Mouse (Mus musculus) erythroblast, adult 5-6 weeks (primary cell): ENCODE results near the gene Nfib. TPM values are rescaled to one million over a fixed set of nuclear protein-coding genes. Genes with fewer than 3 reads are reported as not detected.

Source experiments
- ATAC-seq: replicated peaks from 2 replicates; pipeline ENCODE4 v1.8.0; 2016; ENCODE audit warnings: moderate number of reproducible peaks, mild to moderate bottlenecking, moderate TSS enrichment, inconsistent platforms; ENCODE audit not compliant: poor library complexity, low FRiP score, severe bottlenecking
- total RNA-seq, 2 experiments: library from RNA; stranded (forward) in 1 of 2; stranded (reverse) in 1 of 2; fragments of 150-400 nt in 1 of 2; fragments of 200-764, 138-1000 nt in 1 of 2; gene quantifications; 2 replicates each; pipeline versions ENCODE4 v1.2.3 to v1.2.4; 2015 to 2017; ENCODE audit warnings: low replicate concordance in 2 of 2

Gene Nfib
- total RNA-seq, 2 experiments from 2014 or later = not detected

GRCm38 (mm10) chr4:82691126-82692008, 14.2 kb downstream of the Nfib start:
- no peak for ATAC-seq

- ATAC-seq = no peak
Observed at GRCm38 (mm10) chr4:82690267-82690666, 15.3 kb downstream of the Nfib start.

- no peak for ATAC-seq
Observed at GRCm38 (mm10) chr4:82686037-82686436, 19.5 kb downstream of the Nfib start.

DNA sequence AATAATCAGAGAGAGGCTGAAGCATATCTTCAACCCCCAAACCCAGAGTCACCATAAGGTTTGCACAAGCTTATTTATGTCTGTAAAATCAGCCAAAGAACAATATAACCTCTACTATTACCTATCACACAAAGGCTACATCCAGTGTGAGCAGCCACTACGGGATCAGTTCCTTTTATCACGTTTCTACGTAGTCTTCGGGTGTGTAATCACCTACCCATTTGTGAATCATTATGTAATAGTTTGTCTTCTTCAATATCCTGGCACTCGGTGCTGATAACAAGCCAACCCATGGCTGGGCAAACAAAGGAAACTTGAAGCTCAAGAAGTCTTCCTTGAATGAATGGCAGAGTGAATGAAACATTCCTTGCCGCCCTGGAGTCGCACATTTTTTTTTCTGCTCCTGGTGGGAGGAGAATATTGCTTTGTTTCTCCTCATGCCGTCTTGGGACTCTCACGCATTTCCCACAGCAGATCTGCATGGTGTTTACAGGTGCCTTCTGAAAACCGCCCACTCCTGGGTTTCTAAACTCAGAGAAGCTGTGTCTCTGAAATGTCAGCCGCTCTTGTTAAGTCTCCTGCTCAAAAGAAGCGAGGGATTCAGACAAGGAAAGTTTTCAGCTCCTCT, 21.3 kb downstream of the Nfib start:
- no peak for ATAC-seq

DNA sequence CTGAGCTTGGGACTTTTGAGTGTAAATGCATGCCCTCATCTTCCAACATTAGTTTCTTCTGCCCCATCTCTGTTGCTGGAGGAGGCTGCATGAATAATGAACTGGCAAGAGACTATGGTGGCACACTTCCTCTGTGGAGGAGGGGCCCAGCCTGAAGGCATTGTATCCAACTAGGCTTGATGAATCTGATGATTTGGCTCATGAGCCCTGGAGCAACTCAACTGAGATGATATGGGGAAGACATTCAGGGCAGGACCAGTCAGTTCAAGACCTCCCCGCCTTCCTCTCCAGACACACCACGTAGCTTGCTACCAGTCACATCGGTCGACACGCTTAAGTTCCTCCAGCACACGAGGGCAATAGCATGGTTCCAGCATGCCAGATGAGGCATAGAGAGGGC, 22.0 kb downstream of the Nfib start:
- ATAC-seq = no peak

DNA sequence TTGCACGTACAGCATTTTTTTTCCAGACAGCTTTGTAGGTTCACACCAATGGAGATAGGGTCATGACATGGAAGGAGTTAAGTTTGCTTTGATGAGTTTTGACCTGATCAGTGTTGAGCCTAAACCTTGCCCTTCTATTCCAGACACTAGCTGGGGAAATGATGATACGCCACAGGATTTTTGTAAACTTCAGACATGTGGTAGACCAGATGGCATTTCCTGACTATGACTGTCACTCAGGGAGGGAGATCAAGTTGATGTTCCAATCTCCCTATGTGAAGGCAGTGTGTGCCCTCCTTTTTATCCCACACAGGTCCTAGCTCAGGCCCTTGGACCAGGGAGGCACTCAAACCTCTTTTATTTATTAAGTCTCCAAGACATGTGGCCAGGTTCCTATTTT, 29.4 kb downstream of the Nfib start:
- ATAC-seq = no peak

DNA sequence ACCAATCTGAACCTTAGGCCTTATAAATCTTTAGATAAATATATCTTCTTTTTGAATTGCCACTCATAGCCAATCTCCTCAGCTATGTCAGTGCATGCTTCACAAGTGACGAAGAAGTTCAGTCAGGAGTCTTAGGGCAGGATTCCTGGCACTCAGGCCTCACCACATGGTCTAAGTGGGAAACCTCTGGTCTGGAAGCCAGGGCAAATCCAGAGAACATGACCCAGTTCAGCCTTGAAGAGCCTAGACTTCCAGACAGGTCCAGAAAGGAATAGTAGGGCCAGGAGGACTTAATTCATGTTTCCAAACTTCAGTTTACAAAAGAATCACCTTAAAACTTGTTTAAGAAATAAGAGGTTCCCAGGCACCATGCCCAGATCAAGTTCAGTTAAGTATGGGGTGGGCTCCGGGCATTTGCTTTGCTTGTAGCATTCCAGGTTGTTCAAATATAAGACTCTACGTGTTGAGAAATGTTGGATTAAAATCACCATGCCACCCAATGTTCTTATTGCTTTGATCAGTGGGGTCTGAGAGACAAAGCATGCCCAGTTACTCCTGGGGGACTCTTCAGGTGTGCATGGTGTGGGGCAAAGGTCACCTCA, 38.2 kb downstream of the Nfib start:
- no peak for ATAC-seq

DNA sequence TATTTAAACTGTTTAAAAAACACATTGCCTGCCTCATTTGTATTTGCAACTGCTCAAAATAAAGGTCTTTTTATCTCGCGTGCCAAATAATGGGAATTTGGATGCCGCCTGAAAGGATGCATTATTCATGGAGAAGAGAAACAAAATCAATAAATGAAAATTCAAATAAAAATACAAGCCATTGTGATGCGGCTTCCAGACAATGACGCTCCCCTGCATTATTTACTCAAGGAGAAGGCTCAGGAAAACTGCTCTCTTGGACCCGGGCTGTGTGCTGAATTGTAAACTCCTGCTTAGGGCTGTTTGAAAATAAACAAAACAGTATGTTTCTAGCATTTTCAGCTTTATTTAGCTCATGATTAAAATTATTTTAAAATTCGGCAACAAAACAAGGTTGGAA, 41.1 kb downstream of the Nfib start:
- no peak for ATAC-seq

GRCm38 (mm10) chr4:82663749-82664381, 41.7 kb downstream of the Nfib start:
- no peak for ATAC-seq

DNA sequence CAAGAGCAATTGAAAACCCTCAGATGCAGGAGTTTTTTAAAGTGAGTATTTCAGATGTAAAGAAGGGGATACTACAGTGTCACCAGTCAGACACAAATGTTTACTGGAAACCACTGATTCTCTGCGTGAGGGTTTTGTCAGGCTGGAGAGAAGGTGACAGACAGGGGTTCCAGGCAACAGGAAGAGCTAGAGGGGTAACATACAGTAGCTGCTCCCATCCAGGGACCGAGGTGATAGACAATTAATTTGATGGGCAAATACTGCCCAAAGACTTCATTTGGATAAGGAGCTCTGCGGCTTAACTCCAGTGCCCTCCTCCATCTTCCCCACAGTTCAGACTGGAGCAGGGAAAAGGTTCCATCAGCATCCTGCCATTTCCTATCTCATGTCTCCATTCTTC, 42.9 kb downstream of the Nfib start:
- no peak for ATAC-seq

DNA sequence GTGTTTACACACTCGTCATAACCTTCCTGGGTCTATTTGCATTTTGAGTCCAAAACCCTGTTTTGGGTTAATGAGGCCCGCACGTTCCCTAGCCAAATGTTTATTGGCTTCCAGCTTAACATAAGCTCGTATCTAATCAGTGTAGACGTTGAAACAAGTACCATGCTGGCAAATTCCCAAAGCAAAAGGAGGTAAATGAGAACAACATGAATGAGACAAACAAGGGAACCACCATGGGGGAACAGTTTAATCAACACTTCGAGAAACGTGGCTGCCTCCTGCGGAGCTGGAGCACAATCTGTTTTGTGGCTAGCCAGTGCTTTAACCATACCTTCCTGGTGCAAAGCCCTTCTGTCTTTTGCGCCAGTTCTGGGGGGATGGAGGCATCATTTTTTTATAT, 43.3 kb downstream of the Nfib start:
- ATAC-seq = no peak

DNA sequence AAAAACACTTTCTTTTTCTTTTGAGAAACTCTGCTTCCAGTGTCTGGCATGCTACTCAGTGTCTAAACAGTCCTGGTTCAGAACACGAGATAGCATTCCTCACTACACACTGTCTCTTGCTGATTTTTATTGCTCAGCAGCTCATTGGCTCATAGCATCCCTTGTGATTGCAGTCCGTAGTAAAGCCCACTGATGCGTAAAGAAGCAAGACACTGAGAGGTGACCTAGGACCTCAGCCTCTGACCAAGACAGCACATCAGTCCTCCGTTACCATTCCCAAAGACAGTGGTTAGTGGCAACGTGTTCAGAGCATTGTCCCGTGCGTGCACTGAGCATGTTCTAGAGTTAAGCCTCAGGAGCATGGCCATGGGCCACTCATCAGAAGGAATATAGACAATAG, 44.3 kb downstream of the Nfib start:
- no peak for ATAC-seq

DNA sequence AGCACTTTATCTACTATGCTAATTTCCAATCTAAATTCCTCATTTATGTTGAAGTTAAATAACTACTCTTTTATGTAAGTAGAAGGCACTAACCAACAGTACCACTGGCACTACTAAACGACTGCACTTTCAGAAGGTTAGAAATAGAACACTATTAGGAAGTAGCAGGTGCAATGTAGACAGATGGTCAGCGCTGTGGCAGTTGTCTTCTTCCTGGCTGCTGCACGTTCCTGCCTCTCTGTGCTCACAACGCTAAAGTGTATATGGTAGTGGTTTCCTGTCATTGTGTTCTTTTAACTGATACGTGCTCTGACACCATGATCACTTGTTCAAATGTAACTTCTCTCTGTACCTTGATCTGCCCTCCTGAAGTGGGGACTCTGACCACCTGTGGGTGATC, 59.9 kb downstream of the Nfib start:
- no peak for ATAC-seq

DNA sequence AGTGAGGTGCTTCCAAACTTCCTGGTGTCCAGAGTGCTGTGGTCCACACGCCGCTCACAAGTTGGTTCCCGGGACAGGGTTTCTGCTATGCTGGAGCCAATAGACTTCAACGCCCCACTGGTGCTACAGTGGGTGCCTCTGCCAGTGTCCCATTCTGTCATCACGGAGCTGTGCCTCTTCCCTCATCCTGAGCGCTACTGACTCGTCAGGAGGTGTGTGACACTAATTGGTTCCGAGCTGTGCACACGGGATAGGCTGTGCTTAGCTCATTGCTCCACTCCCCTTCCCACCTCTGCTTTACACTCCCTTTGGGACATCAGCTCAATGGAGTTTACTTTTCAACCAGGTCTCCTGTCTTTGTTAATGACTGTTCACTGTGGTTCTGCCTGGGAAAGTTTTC, 60.8 kb downstream of the Nfib start:
- no peak for ATAC-seq

- ATAC-seq = no peak
Observed at GRCm38 (mm10) chr4:82643734-82644085, 61.8 kb downstream of the Nfib start.

GRCm38 (mm10) chr4:82643022-82643733, 62.4 kb downstream of the Nfib start:
- ATAC-seq = no peak

DNA sequence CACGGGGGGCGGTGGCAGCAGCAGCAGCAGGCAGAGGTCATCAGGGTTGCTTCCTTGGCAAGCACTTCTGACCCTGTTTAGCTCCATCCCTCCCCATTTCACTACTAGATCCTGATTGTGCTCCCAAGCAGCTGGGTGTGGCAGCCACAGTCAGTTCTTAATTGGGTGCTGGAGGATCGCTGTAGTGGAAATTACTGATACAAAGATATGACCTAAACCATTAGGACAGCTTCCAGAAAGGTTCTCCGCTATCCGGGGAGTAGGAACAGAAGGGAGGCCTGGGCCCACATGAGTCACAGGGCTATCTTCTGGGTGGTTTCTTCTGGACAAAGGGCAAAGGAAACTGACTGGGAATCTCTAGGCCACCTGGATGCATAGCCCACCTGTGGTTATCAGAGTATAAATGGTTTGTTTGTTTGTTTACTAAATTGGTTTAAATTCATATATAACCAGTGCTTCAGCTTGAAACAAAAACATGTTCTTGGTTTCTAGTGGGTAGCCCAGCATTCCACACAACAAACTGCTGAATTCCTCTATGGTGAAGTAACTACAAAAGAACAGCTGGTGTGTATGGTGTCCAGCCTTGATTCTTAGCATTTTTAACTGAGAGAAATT, 64.4 kb downstream of the Nfib start:
- no peak for ATAC-seq

- ATAC-seq = no peak
Observed at GRCm38 (mm10) chr4:82638251-82638650, 67.3 kb downstream of the Nfib start.

DNA sequence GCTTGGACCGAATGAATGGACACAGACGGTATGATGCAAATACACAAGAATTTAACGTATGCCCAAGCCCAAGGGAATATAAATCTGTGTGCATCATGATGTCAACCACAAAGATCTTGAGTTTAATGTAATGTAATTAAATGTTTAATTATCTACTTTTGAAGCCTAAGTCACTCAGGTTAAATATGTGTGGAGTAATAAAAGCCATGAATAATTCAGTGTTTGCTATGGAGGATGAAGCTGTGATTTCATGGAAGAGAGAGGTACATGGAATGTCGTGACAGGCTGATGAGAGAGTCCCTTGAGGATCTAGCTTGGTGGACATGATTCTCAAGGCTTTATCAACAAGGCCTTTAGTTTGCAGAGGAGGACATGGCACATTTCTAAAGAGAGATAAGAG, 67.9 kb downstream of the Nfib start:
- ATAC-seq = no peak

- ATAC-seq = no peak
Observed at GRCm38 (mm10) chr4:82636658-82637057, 68.9 kb downstream of the Nfib start.
